Mouse (Mus musculus): ENCODE results near the gene Neil3. TPM values are rescaled to one million over a fixed set of nuclear protein-coding genes. Genes with fewer than 3 reads are reported as not detected.

Neil3 gene
- total RNA-seq (2021): under 1 TPM; 0.28 to 0.35 TPM
- long read RNA-seq: 0 reads

- no peak for DNase-seq (ENCODE audit: low spot score in 2 of 2)
Observed at GRCm38 (mm10) chr8:53638495-53639171, at the start of gene Neil3. Gene Neil3 (minus strand): TSS chr8:53639065.

- peak; percentile 69 to 79 for DNase-seq (ENCODE audit: low spot score in 2 of 2)
Observed at GRCm38 (mm10) chr8:53680846-53681245, 42.0 kb upstream of the Neil3 start.

DNA sequence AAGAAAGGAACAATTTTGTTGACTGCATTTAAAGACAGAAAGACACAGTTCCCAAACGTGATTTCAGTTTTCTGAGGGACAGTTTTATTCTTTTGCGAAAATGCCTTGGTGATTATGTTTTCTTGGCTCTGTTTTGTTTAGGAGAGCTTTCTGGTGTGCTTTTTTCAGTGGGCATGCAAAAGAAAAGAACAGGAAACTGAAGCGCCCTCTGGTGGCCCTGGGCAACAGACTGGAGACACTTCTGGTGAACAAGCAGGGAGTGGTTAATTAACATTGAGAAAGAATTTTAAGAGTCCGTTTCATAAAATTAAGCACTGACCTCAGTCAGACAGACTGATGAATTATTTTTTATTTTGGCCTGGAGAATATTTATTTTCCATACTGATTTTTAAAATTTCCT, 25.1 kb upstream of the Neil3 start:
- peak in 1 of 2 experiments; percentile 75 for DNase-seq (ENCODE audit: low spot score in 2 of 2)

- no peak for DNase-seq (ENCODE audit: low spot score in 2 of 2)
Observed at GRCm38 (mm10) chr8:53661436-53661835, 22.6 kb upstream of the Neil3 start.

DNA sequence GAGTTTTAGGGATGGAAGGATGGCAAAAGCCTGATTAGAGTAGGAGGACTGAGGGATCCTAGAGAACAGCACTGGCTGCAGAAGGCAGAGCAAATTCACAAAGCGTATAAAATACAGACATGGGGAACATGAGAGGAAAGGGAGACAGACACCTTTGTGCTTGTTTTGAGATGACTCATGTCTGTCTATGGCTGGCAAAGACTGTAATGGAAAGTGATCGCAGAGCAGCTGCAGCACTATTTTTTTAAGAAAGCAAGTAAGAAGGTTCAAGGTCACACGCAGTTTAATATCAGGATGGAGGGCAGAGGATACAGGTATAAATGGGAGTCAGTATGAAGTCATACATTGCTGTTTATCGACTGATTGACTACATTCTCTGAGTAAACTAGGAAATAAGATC, 8.2 kb downstream of the Neil3 start:
- no peak for DNase-seq (ENCODE audit: low spot score in 2 of 2)

DNA sequence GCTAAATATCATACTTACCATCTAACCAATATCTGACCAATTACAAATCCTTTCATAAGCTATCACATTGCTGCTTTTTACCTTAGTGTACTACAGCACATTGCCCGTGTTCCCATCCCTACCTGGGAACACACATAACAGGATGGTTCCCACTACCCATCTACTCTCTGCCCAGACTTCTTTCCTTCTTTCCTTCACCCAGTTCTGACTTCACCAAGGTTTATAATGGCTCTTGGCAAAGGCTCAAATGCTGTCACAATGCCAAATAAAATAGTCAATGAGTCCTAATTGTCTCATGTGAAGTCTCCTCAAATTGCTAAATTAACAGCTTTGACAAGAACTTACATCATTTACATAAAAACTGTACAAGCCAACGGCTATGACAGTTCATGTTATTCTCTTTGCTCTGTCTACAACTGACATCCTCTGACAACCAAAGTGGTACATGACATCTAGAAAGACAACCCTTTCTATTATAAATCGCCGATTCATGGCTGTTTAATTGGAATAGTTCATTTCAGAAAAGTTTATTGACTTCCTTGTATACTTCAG, 9.9 kb downstream of the Neil3 start:
- DNase-seq (ENCODE audit: low spot score in 2 of 2): no peak

GRCm38 (mm10) chr8:53623425-53623824, 15.4 kb downstream of the Neil3 start:
- DNase-seq (ENCODE audit: low spot score in 2 of 2): no peak

- no peak for DNase-seq (ENCODE audit: low spot score in 2 of 2)
Observed at GRCm38 (mm10) chr8:53619196-53619595, 19.7 kb downstream of the Neil3 start.

DNA sequence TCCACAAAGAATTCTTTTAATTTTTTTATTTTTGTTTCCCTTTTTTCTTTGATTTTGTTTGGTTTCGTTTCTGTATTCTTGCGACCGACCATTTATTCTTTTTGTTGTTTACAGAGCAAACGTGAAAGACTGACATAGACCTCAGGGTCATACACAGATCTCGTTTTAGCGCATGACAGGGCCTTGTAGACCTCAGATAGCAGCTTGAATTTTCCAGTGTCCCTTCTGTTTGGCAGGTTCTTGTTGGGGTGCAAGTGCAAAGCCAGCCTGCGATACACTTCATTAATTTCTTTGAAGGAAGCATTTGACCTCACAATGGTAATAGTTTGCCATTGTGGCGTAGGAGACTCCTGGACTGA, 24.6 kb downstream of the Neil3 start:
- no peak for DNase-seq (ENCODE audit: low spot score in 2 of 2)

- DNase-seq (ENCODE audit: low spot score in 2 of 2): no peak
Observed at GRCm38 (mm10) chr8:53613577-53614287, 25.1 kb downstream of the Neil3 start.

- DNase-seq (ENCODE audit: low spot score in 2 of 2): no peak
Observed at GRCm38 (mm10) chr8:53612297-53612696, 26.6 kb downstream of the Neil3 start.

- DNase-seq (ENCODE audit: low spot score in 2 of 2): peak in 1 of 2 experiments; percentile 10
Observed at GRCm38 (mm10) chr8:53607040-53607439, 31.8 kb downstream of the Neil3 start.

DNA sequence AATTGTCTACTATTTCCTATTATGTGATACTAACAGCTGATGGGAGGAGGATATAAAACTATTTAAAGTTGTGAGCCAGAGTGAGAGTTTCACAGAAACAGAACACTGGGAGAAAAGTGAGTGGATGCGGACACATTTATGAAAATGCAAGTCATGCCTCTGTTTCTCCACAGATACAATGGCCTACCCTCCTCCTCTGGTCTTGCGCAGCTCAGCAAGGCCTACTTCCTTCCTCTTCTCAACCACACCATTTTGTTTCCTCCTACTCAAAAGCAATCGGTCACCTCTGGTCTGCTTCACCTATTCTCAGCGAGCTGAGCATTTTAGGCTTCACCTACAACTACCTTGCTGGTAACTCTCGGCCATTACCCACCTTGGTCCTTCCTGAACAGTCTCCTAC, 34.0 kb downstream of the Neil3 start:
- DNase-seq (ENCODE audit: low spot score in 2 of 2): no peak

- no peak for DNase-seq (ENCODE audit: low spot score in 2 of 2)
Observed at GRCm38 (mm10) chr8:53603672-53604071, 35.2 kb downstream of the Neil3 start.

DNA sequence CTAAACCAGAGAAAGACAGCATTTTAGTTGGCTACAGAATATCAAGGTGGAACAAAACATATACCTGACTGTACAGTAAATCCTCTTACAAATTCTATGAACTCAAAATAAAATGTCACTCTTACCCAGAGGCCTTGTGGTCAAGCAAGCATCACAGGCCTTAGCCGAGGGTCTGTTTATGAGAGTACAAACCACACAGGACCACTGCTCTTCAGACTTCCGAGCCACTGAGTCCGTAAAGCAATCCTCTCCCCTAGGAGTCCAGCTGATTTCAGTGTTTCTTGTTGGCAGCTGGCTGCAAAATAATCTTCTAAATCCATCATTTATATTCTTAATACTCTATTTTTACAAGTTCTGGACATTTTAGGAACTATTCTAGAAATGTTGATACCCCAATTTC, 38.0 kb downstream of the Neil3 start:
- DNase-seq (ENCODE audit: low spot score in 2 of 2): no peak

- peak in 1 of 2 experiments; percentile 3 for DNase-seq (ENCODE audit: low spot score in 2 of 2)
Observed at GRCm38 (mm10) chr8:53600025-53600811, 38.6 kb downstream of the Neil3 start.

GRCm38 (mm10) chr8:53598101-53598500, 40.8 kb downstream of the Neil3 start:
- DNase-seq (ENCODE audit: low spot score in 2 of 2): peak; percentile 60 to 85

DNA sequence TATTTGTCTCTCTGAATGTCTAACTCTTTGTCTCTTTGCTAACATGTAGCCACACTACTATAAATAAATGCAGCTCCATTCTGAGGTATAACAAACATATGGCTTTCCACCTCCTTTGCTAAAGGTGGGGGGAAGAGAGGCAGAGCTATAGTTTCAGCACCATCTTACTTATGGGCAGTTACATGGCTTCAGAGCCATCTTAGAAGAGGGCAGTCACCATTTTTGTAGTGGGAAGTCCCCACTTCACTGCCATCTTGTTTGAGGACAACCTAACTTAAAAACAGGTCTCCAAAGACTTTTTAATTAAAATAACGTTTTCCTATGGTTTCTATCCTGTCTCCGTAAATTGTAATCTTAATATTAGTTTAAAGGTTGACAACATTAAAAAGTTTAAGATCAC, 47.1 kb downstream of the Neil3 start:
- DNase-seq (ENCODE audit: low spot score in 2 of 2): no peak

GRCm38 (mm10) chr8:53573600-53573999, 65.3 kb downstream of the Neil3 start:
- no peak for DNase-seq (ENCODE audit: low spot score in 2 of 2)

GRCm38 (mm10) chr8:53566223-53566622, 72.6 kb downstream of the Neil3 start:
- DNase-seq (ENCODE audit: low spot score in 2 of 2): no peak

GRCm38 (mm10) chr8:53562441-53563040, 76.3 kb downstream of the Neil3 start:
- no peak for DNase-seq (ENCODE audit: low spot score in 2 of 2)
